Mouse (Mus musculus): Measurements from ENCODE around the gene Ephb3.

GRCm38 (mm10) chr16:21196576-21196975 lies 8.0 kb upstream of the Ephb3 start:
- no peak for TF ChIP-seq CTCF (IDR thresholded peaks at IDR 0.05; ENCODE audit: low read depth)
- no peak for TF ChIP-seq EP300 (IDR thresholded peaks at IDR 0.05; ENCODE audit: low read depth)

Measured in heart, postnatal 0 days (tissue).